Mouse (Mus musculus): ENCODE data around the gene Ptafr.

DNA sequence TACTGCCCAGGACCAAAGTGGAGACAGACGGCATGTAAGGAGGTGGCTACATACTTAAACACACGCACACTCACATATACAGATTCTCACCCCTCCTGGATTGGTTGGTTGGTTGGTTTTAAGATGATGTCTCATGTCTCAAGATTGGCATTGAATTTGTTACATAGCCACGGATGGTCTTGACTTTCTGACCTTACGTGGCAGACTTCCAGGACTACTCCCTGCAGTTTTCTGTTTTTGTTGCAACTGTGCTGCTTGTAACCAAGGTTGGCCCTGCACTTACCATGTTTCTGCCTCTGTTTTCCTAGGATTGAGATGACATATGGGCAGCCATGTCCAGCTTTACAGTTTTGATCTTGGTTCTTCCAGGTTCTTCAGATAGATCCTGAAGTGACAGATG lies 22.5 kb upstream of the Ptafr start:
- TF ChIP-seq MAX (IDR thresholded peaks at IDR 0.05) = no peak
- TF ChIP-seq CTCF (IDR thresholded peaks at IDR 0.05; ENCODE audit: control insufficient read depth, insufficient read depth, insufficient read length) = no peak
- TF ChIP-seq USF1 (IDR thresholded peaks at IDR 0.05; ENCODE audit: low read depth) = no peak
- no peak for TF ChIP-seq MYOG (IDR thresholded peaks at IDR 0.05; ENCODE audit: control insufficient read depth, extremely low read depth, insufficient read length)
